Mouse (Mus musculus): ENCODE data around the gene Kdm7a. TPM values are rescaled to one million over a fixed set of nuclear protein-coding genes. Genes with fewer than 3 reads are reported as not detected.

Kdm7a gene
- polyA plus RNA-seq, 1 experiment from 2014 or later, result 5.1 TPM

DNA sequence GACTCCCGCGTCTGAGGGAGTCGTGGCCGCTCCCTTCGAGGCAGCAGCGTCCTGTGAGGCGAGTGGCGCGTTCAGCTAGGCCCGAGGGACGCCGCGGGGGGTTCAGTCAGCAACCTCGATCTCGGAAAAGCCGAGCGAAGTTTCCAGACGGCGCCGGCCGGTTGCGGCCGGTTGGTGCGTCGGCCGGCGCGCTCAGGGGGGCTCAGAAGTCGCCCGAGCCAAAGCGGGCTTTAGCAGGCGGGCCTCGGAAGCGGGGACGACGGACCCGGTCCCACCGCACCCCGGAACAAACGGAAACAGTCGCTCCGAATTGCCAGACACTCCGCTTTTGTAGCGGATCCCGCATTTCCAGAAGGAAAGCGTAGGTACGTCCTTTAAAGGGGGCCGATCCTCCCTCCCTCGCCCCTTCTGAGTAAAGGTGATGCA, 88.1 kb downstream of the Kdm7a start:
- 13% methylated on average over 49 of the region's 49 CpGs for WGBS
- Histone ChIP-seq H3K4me1 (replicated peaks) (peaks cover 3% of the 10 kb centered on the region; the same call in 1 of the 2 replicates), H3K36me3 (no peaks in the 10 kb centered on the region), H3K27ac (peak overlapping the region; percentile 49; the same call in 1 of the 2 replicates), H3K9me3 (no peaks in the 10 kb centered on the region), H3K4me3 (replicated peaks) (peak overlapping the region; percentile 85), H3K27me3 (replicated peaks) (no peaks in the 10 kb centered on the region), H3K9ac (peak overlapping the region; percentile 79), H3K4me2 (replicated peaks) (peak overlapping the region; percentile 74)
- ATAC-seq, result no peak

DNA sequence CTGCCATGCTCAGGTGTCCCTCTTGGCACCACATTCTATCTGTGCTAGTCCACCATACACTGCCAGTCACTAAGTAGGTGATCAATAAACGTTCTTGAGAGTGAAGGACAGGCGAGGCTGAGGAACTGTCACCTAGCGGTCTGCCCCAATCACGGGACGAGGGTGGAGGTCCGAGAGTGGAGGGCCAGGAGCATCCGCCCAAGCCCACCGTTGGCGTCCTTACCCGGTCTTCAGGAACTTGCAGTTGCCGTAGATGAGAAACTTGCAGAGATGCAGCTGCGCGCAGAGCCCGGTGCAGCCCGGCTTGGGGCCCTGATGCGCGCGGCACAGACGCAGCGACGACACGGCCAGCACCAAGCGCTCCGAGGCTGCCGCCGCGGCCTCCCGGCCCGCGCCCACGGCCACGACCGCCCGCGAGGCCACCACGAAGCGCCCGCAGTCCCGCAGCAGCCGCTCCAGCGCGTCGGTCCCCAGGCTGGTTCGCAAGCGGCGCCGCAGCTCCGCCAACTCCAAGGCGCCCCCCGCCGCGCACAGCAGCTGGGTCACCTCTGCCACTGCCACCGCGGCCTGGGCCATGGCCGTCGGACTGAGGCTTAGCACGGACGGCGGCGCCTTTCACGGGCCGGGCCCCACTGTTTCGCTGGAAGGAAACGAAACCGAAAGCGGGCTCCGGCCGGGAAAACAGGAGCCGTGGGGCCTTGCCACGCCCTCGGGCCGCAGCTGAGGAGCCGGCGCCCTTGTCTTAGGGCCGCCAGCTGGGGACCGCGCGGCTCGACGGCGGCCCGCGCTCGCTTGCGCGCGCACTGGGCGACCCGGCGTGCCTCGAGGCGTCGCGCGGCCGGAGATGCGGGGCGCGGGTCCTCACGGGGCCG, 88.8 kb downstream of the Kdm7a start, which contains the start of gene Parp12:
TSS of gene Parp12 (minus strand) at position 766 of the 872 bp plus-strand sequence.
- Histone ChIP-seq H3K27ac (peak within 1 kb of the TSS; percentile 49; the same call in 1 of the 2 replicates), H3K36me3 (no peaks in the 10 kb centered on the region), H3K27me3 (replicated peaks) (no peaks in the 10 kb centered on the region), H3K9ac (peak within 1 kb of the TSS; percentile 79), H3K4me3 (replicated peaks) (peak within 1 kb of the TSS; percentile 85), H3K4me1 (replicated peaks) (peaks cover 3% of the 10 kb centered on the region; the same call in 1 of the 2 replicates), H3K4me2 (replicated peaks) (peak within 1 kb of the TSS; percentile 74), H3K9me3 (no peaks in the 10 kb centered on the region)
- ATAC-seq, result peak; percentile 93
- WGBS, result 2% methylated on average over 101 of the region's 101 CpGs

DNA sequence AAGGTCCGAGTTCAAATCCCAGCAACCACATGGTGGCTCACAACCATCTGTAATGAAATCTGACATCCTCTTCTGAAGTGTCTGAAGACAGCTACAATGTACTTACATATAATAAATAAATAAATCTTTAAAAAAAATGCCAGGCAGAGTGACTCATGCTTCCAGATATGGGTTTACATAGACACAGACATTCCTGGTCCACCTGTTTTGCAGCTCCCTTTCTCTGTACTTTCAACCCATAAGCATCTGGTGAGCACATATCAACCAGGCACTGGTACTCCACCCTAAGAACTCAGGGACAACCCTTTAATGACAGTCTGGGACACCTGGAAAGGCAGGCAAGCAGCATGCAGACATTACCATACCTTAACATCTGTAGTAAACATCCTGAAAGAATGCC, 91.2 kb downstream of the Kdm7a start:
- Histone ChIP-seq H3K27me3 (replicated peaks) (no peaks in the 10 kb centered on the region), H3K9ac (no peak overlapping the region), H3K9me3 (no peaks in the 10 kb centered on the region), H3K4me3 (replicated peaks) (no peak overlapping the region), H3K36me3 (no peaks in the 10 kb centered on the region), H3K4me2 (replicated peaks) (no peak overlapping the region), H3K4me1 (replicated peaks) (peaks cover 3% of the 10 kb centered on the region; the same call in 1 of the 2 replicates), H3K27ac (no peak overlapping the region)
- WGBS, result 83% methylated on average over 1 of the region's 1 CpGs
- no peak for ATAC-seq

GRCm38 (mm10) chr6:39113141-39113540, 93.4 kb downstream of the Kdm7a start:
- Histone ChIP-seq H3K4me1 (replicated peaks) (peaks cover 3% of the 10 kb centered on the region; the same call in 1 of the 2 replicates), H3K4me2 (replicated peaks) (no peak overlapping the region), H3K9ac (no peak overlapping the region), H3K9me3 (no peaks in the 10 kb centered on the region), H3K27ac (no peak overlapping the region), H3K4me3 (replicated peaks) (no peak overlapping the region), H3K36me3 (no peaks in the 10 kb centered on the region), H3K27me3 (replicated peaks) (no peaks in the 10 kb centered on the region)
- 95% methylated on average over 3 of the region's 3 CpGs for WGBS
- no peak for ATAC-seq

DNA sequence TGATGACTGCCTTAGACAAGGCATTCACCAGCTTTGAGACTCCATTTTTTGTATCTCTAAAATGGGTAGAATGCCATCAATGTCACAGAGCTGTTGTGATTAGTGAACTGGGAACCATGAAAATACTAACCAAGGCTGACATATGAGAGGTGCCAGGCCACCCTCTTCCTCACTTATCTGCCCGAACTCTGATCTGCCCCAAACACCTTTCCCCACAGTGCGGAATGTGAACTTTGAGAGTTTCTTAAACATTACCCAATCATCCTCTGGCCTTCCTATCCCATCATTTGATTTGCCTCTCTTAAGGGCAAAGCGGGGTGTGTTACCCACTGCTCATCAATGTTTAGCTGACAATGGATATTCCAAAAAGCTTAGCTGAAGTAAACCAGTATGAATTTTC, 93.9 kb downstream of the Kdm7a start:
- ATAC-seq, result no peak
- H3K9me3 ChIP-seq, result no peaks in the 10 kb centered on the region
- no peaks in the 10 kb centered on the region for H3K36me3 ChIP-seq
- no peak overlapping the region for H3K4me2 ChIP-seq (replicated peaks)
- H3K27ac ChIP-seq, result no peak overlapping the region
- no peaks in the 10 kb centered on the region for H3K27me3 ChIP-seq (replicated peaks)
- no peak overlapping the region for H3K9ac ChIP-seq
- H3K4me3 ChIP-seq (replicated peaks), result no peak overlapping the region
- peaks cover 3% of the 10 kb centered on the region; the same call in 1 of the 2 replicates for H3K4me1 ChIP-seq (replicated peaks)
- WGBS, result 91% methylated on average over 3 of the region's 3 CpGs

GRCm38 (mm10) chr6:39106812-39107211, 99.8 kb downstream of the Kdm7a start:
- Histone ChIP-seq H3K9me3 (no peaks in the 10 kb centered on the region), H3K9ac (no peak overlapping the region), H3K27me3 (replicated peaks) (no peaks in the 10 kb centered on the region), H3K4me3 (replicated peaks) (no peak overlapping the region), H3K4me2 (replicated peaks) (no peak overlapping the region), H3K27ac (no peak overlapping the region), H3K4me1 (replicated peaks) (no peaks in the 10 kb centered on the region), H3K36me3 (no peaks in the 10 kb centered on the region)
- 56% methylated on average over 2 of the region's 2 CpGs for WGBS
- ATAC-seq, result no peak

DNA sequence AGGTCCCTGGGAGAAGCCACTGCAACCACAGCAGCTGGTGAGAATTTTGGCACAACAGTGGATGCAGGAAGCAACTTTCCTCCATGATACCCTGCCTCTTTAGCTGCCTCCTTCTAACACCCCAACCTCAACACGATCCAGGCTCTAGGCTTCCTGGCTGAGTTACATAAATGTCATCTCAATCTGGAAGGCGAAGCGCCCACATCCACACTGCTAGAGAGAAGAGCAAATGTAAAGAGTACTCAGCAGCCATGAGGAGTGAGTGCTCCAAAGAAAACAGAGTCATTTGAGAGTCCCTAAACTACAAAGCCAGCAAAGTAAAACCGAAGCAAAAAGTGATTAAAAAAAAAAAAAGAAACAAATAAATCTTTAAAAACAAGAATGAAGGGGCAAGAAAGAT, 102.0 kb downstream of the Kdm7a start:
- ATAC-seq, result no peak
- H3K36me3 ChIP-seq, result no peaks in the 10 kb centered on the region
- no peak overlapping the region for H3K4me2 ChIP-seq (replicated peaks)
- H3K27ac ChIP-seq, result no peak overlapping the region
- H3K4me1 ChIP-seq (replicated peaks), result no peaks in the 10 kb centered on the region
- H3K4me3 ChIP-seq (replicated peaks), result no peak overlapping the region
- no peak overlapping the region for H3K9ac ChIP-seq
- no peaks in the 10 kb centered on the region for H3K27me3 ChIP-seq (replicated peaks)
- 82% methylated on average over 4 of the region's 4 CpGs for WGBS
- no peaks in the 10 kb centered on the region for H3K9me3 ChIP-seq

Other genes with a start within 250 kb of the Kdm7a start
- 7.0 and 7.4 TPM in 2 replicates for gene Parp12, start 88.4 kb downstream of the Kdm7a start, polyA plus RNA-seq (2015; fragmentation: Nextera tagmentation; extraction: Ambion mirVana)
- 35.6 and 38.2 TPM in 2 replicates for gene Slc37a3, start 170.9 kb upstream of the Kdm7a start, polyA plus RNA-seq (2015; fragmentation: Nextera tagmentation; extraction: Ambion mirVana)
- 6.1 and 8.1 TPM in 2 replicates for gene Rab19, start 174.4 kb upstream of the Kdm7a start, polyA plus RNA-seq (2015; fragmentation: Nextera tagmentation; extraction: Ambion mirVana)
- 59.3 and 64.8 TPM in 2 replicates for gene Mkrn1, start 213.7 kb upstream of the Kdm7a start, polyA plus RNA-seq (2015; fragmentation: Nextera tagmentation; extraction: Ambion mirVana)

All from intestine, embryonic 15.5 days (tissue).